Mouse (Mus musculus): ENCODE measurements at regions not wholly inside any gene's neighbourhood (a gene's known extent, or its start where the extent isn't known, plus 50 kb on each side); places are given as distances from the start of the nearest gene placed in this dataset.

GRCm38 (mm10) chr12:110186381-110186780, 92.5 kb upstream of the Dio3 start:
- no peak for DNase-seq

GRCm38 (mm10) chr12:110186911-110187245, 92.0 kb upstream of the Dio3 start:
- no peak for DNase-seq

DNA sequence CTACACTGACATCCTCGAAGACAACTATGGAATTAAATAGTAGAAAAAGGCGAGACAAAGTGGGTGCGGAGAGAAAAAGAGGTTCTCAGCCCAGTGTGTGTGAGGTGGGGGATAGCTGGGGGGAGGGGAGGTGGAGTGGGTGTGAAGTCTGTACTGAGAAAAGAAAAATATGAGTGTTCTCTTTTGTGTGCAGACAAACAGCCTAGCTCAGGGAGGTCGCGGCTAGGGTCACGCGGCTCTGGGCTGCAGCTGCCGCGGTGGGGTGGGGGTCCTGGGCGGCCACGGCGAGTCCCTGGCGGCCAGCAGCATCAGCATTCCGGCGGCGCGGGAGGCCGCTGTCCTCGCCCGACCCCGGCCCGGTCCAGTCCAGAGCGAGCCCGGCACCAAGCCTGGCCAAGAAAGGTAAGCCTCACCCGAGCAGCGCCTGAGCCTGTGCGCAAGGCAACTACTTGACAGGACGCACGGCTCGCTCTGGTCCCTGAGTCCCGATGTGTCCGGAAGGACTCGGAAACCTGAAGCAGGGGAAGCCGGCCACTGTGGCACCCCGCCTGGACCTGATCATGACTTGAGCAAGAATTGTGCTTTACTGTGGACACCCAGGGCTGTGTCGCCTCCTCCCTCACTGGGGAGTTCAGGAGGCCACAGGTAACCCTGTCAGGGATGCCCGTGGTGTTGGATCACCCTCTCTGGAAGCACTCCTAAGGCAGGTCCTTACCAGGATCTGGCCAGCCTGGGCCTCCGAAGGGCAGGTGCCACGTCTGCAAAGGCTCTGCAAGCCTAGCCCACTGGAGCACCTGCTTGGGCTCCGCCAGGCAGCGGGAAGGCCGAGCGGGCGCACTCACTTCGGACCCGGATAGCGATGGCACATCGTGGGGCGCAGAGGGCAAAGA, 91.4 kb upstream of the Dio3 start:
- DNase-seq = no peak

DNA sequence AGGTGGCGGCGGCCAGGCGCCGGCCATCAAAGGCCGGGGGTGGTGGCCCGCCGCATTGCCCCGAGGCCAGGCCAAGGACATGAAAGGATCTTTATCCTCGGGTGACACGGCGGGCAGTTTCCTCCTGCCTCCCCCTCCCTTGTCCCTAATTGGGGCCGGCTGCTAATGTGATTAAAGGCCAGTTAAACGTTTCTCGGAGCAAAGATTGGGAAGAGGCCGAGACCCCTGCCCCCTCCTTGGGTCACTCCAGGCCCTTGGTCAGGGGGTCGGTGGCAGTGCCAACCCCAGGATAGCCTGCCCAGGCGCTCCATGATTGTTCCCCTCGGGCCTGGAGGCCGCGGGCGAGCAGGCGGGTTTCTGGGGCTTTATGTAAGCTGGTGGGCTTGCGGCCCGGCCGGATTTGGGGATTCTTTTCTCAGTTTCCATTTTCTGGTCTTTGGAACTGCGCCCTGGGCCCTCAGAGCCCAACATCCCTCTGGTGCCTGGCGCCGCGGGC, 90.7 kb upstream of the Dio3 start:
- DNase-seq = no peak

DNA sequence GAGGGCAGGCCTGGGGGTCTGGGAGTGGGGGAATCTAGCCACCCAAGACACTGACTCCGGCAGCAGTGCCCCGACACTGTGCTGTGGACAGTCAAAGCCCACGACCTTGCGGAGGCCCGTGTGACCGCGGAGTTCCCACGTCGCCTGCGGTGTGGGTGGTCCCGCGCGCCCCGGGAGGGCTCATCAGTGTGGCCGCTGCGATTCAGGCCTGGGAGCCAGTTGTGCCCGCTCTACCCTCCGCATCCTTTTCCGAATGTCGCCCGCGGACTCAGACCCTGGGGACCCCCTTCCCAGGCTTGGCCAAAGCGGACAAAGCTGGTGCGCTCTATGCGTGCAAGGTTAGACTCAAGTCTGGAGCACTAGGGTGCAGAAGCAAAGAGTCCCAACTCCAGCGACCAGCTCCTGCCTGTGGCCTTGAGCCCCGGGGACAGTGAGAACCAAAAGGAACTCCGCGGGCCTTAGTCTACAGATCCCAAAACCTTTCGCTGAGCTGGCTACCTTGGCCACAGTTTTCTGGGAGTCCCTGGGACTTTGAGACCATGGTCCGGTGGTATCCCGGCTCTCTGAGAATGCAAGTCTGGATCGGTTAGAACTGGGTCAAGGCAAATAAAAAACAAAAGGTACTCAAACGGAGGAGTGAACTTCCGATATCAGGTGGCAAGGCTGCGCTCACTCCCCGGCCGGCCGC, 90.1 kb upstream of the Dio3 start:
- no peak for DNase-seq

DNA sequence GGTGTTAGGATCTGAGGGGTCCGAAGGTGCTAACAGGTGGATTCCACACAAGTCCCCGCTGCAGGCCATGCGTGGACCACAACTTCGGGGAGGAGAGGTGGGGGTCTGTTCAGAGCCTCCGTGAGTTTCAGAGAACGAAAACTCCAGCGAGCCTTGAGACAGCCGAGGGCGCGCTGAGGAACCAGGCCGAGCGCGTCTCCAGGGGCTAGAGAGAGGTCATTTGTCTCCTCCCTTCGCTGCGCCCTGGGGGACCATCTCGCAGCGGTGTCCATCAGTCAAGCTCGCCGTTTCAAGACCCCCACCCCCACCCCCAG, 89.6 kb upstream of the Dio3 start:
- DNase-seq = no peak

GRCm38 (mm10) chr12:110192186-110192585, 86.7 kb upstream of the Dio3 start:
- no peak for DNase-seq

DNA sequence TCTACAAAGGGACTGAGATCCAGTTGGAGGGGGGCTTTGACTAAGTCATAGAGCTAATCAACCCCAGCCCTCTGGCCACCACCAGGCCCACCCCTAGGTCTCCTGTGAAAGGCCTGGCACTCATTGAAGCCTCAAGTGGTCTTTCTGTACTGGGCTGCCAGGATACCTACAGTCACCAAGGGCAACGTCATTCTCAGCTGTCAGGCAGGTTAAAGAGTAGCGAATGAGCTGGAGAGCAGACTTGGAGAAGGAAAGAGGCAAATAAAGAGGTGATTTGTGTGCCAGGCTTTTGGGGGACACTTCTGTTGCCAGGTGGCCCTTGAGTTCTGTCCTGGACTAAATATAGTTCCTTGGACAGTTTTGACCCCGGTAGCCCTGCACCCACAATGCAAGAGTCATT, 81.5 kb upstream of the Dio3 start:
- DNase-seq = no peak

- no peak for DNase-seq
Measured at GRCm38 (mm10) chr12:110200471-110200870, 78.4 kb upstream of the Dio3 start.

- DNase-seq = no peak
Measured at GRCm38 (mm10) chr12:110200887-110201286, 78.0 kb upstream of the Dio3 start.

DNA sequence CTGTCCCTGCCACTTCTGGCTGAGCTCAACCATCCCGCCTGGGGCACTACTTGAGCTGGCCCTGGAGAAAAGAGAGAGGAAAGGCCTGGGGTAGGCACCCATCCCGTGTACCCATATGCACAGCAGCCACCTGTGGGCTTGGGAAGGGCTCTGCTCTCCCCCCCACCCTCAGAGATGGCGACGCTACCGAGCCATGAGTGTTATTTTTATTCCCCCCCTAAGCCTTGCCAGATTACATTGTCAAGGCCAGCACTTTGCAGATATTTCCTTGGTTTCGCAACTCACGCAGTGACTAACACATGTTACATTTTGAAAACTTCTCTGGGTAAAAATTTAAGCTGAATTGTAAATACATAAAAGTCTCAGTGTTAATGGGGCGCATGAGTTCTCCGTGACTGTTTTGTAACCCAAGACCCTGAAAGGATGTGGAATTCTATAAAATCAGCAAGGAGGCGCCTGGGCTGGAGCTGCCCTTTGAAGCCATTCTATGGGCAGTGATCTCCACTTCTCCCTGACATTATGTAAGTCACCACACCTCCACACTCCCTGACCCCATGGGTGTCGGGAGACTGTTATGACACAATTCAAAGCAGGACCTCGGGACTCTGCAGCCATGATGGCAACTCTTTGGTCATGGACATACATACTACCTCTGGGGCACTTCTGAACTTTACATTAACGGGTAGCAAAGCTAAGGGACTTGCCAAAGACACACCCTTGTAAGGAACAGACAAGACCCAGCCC, 75.4 kb upstream of the Dio3 start:
- DNase-seq = no peak

GRCm38 (mm10) chr12:110204246-110204989, 74.5 kb upstream of the Dio3 start:
- DNase-seq = no peak

- DNase-seq = no peak
Measured at GRCm38 (mm10) chr12:110206271-110206670, 72.6 kb upstream of the Dio3 start.

DNA sequence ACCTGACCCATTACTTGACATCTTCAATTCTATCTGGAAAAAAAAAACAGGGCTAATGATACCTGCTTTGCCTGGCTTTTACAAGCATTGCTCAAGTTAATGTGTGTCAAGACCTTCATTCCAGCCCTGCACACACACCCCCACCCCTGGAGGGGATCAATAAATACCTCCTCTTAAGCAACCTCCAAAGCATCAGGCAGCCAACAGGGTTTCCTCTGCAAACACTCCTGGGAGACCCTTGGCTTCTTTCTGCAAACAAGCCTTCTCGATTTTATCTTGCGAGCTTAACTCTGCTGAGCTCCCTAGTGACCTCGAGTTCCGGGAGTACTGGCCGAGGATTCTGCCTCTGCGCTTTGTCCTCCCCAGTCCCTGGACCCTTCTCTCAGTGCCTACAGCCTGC, 72.1 kb upstream of the Dio3 start:
- no peak for DNase-seq

DNA sequence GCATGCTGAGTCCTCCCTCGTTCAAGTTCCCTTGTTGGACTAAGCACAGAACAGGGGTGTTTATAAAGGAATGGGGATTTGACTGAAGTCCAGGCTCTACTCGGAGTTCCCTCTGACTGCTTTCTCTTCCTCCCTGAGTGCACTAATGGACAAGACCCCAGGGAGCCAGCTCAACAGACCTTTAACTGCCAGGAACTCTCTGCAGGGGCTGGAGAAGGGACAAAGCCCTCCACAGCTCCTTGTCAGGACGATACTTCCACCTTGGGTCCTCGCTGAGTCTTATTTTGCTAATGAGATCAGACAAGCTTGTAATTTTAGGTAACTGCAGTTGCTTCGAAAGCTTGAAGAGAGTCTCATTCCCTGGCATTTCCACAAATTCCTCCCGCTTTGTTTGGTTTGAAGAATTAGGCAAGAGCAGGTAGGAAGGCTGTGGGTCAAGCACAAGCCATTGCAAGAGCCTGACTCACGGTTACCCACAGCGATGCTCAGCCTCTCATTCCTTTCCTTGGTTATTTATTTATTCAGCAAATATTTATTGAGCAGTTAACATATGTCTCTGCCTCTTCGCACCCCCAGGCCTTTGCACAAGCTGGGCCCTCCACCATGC, 71.5 kb upstream of the Dio3 start:
- DNase-seq = no peak

DNA sequence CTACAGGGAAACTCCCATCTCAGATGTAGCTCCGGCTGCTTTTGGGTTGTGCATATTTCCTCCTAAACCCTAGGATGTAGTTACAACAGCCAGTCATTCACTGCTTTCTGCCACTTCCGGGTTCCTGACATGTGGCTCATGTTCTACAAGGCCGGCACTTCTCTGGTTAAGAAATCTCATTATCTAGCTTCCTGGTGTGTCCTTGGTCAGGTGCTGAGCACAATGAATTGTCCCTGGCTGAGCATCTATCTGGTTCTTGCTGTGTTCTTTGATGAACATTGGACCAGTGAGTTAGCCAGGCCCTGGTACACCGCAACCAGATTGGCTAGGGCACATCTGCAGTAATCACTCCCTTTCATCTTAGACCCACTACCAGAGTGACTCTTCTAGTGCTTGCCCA, 66.2 kb upstream of the Dio3 start:
- no peak for DNase-seq

DNA sequence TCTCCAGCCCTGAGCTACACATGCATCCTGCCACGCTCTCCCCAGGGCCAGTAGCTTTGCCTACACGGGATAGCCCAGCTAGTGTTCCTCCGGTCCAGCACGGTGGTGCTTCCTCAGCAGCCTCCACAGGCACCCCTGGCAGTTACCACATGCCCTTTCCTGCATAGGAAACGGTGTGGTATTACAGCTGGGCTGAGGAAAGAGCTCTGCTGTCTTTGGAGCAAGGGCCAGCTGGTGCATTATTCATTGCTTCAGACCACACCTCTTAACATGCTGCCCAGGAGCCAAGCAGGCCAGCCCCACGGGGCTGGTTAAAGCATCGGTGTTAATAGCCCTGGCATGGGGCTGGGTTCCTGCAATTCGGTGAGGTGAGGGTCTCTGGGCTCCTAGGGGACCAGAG, 64.0 kb upstream of the Dio3 start:
- DNase-seq = no peak

DNA sequence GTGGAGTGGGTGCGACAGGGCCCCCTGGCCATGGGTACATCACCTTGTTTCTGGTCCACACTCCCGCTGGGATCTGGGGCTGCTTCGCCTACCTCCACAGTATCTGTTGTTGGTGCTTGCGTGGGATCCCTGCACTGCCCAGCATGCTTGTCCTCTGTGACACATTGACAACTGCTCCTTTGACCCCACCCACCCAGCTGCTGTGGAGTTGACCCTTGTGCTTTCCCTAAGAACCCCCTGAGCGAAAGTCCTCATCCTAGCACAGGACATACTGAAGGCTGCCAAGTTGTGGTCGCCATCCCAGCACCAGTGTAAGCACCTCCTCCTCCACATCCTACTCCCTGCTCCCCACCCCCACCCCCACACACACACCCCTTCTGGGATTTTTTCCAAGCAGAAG, 63.6 kb upstream of the Dio3 start:
- no peak for DNase-seq

DNA sequence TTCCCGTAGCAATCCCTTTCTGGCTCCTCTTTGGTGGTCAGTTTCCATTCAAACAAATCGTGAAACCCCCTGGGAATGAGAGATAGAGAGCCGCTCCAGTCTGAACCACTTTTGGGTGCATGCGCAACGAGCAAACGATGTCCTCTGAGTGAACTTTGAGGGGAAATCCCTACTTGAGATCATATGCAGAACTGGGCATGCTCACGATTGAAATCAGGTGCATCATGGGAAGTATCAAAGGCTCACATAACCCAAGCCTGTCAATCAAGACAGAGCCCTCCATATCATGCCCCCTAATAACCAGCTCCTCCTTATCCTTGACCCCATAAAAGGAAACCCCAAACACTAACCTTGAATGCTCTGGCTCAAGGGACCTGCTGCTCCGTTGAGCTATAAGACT, 59.1 kb upstream of the Dio3 start:
- DNase-seq = no peak

GRCm38 (mm10) chr12:110220516-110220915, 58.4 kb upstream of the Dio3 start:
- DNase-seq = no peak

DNA sequence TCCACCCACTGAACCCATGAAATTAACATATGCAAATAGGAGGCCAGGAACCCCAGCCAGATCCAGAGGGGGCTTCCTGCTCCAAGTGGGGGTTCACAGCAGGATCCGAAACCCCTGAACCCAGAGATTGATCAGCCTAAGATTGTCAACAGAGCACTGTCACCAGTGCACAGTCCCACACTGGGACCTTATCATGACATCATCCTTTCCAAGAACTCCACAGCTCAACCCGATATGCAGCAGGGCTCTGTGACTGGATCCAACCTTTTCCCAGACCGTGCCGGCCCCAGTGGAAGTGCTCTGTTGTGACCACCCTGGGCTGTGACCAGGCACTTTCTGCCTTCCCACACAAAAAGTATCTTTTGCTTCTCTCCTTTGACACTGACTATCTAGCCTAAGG, 57.7 kb upstream of the Dio3 start:
- DNase-seq = no peak

GRCm38 (mm10) chr12:110221679-110222078, 57.2 kb upstream of the Dio3 start:
- no peak for DNase-seq

Measured in gastrocnemius, postnatal 10 days (tissue).